Mouse (Mus musculus): ENCODE results near the gene Bcam. TPM values are rescaled to one million over a fixed set of nuclear protein-coding genes. Genes with fewer than 3 reads are reported as not detected.

The Bcam gene
- total and polyA plus RNA-seq, 3 experiments, result 2.6 to 8.1 TPM; not detected in 1

- H3K27me3 ChIP-seq (ENCODE audit: control insufficient read depth in 1 of 2, insufficient read depth in 2 of 2, low read length in 2 of 2), result no peaks in the 10 kb centered on the region
- no peak overlapping the region for H3K9ac ChIP-seq (ENCODE audit: control insufficient read depth, low read depth, low read length, poor library complexity, severe bottlenecking)
- TF ChIP-seq KAT2A (conservative IDR thresholded peaks at IDR 0.05; ENCODE audit: low read depth, low read length) (no peak), MAZ (IDR thresholded peaks at IDR 0.05; ENCODE audit: low read depth, low read length) (no peak), SIN3A (IDR thresholded peaks at IDR 0.05; ENCODE audit: low read length) (peak; percentile 29; the same call in 1 of the 2 replicates)
- peak; percentile 69 for DNase-seq (ENCODE audit: low read depth, low spot score)
- no peaks in the 10 kb centered on the region for H3K9me3 ChIP-seq (replicated peaks; ENCODE audit: insufficient read depth, low read length)
- no peaks in the 10 kb centered on the region for H3K79me2 ChIP-seq (ENCODE audit: control insufficient read depth, insufficient read depth, low read length, poor library complexity)
- no peak overlapping the region for H3K27ac ChIP-seq (ENCODE audit: control insufficient read depth, low read depth, low read length)
- H3K4me3 ChIP-seq (ENCODE audit: control insufficient read depth in 1 of 2, insufficient read depth in 1 of 2, low read depth in 2 of 2, low read length in 2 of 2), result no peak overlapping the region
- peaks cover 0 to 10% of the 10 kb centered on the region in 2 experiments; a peak in 2 of 4 replicates for H3K4me1 ChIP-seq (ENCODE audit: control insufficient read depth in 1 of 2, insufficient read depth in 2 of 2, low read length in 2 of 2)
- peaks cover 0 to 5% of the 10 kb centered on the region in 2 experiments; a peak in 2 of 4 replicates for H3K36me3 ChIP-seq (ENCODE audit: control insufficient read depth in 1 of 2, insufficient read depth in 2 of 2, low read length in 2 of 2)
These were observed 44.3 kb downstream of the Bcam start for GRCm38 (mm10) chr7:19726541-19726940.

GRCm38 (mm10) chr7:19724167-19724566 is 46.6 kb downstream of the Bcam start:
- H3K27ac ChIP-seq (ENCODE audit: control insufficient read depth, low read depth, low read length), result no peak overlapping the region
- peaks cover 0 to 10% of the 10 kb centered on the region in 2 experiments; a peak in 2 of 4 replicates for H3K4me1 ChIP-seq (ENCODE audit: control insufficient read depth in 1 of 2, insufficient read depth in 2 of 2, low read length in 2 of 2)
- H3K27me3 ChIP-seq (ENCODE audit: control insufficient read depth in 1 of 2, insufficient read depth in 2 of 2, low read length in 2 of 2), result no peaks in the 10 kb centered on the region
- no peak overlapping the region for H3K4me3 ChIP-seq (ENCODE audit: control insufficient read depth in 1 of 2, insufficient read depth in 1 of 2, low read depth in 2 of 2, low read length in 2 of 2)
- H3K79me2 ChIP-seq (ENCODE audit: control insufficient read depth, insufficient read depth, low read length, poor library complexity), result no peaks in the 10 kb centered on the region
- H3K9me3 ChIP-seq (replicated peaks; ENCODE audit: insufficient read depth, low read length), result no peaks in the 10 kb centered on the region
- H3K9ac ChIP-seq (ENCODE audit: control insufficient read depth, low read depth, low read length, poor library complexity, severe bottlenecking), result no peak overlapping the region
- DNase-seq (ENCODE audit: low read depth, low spot score), result no peak
- no peak for TF ChIP-seq TCF12 (IDR thresholded peaks at IDR 0.05; ENCODE audit: low read depth, low read length)
- no peak for TF ChIP-seq POLR2AphosphoS2 (IDR thresholded peaks at IDR 0.05; ENCODE audit: low read length)
- no peak for TF ChIP-seq HCFC1 (IDR thresholded peaks at IDR 0.05; ENCODE audit: low read depth, low read length)
- TF ChIP-seq TBP (IDR thresholded peaks at IDR 0.05; ENCODE audit: low read depth, low read length), result no peak
- no peak for TF ChIP-seq CHD2 (IDR thresholded peaks at IDR 0.05; ENCODE audit: low read length)
- TF ChIP-seq MAX (IDR thresholded peaks at IDR 0.05; ENCODE audit: low read length), result no peak
- no peak for TF ChIP-seq UBTF (IDR thresholded peaks at IDR 0.05; ENCODE audit: borderline replicate concordance, insufficient read depth, low read depth, low read length)
- no peak for TF ChIP-seq USF2 (IDR thresholded peaks at IDR 0.05; ENCODE audit: borderline replicate concordance in 1 of 2, insufficient read depth in 1 of 2, low read depth in 1 of 2, low read length in 2 of 2)
- no peak for TF ChIP-seq SMC3 (IDR thresholded peaks at IDR 0.05; ENCODE audit: low read depth, low read length)
- TF ChIP-seq GATA1 (IDR thresholded peaks at IDR 0.05; ENCODE audit: low read depth, low read length), result no peak
- no peak for TF ChIP-seq ZC3H11A (IDR thresholded peaks at IDR 0.05; ENCODE audit: low read depth, low read length)
- no peak for TF ChIP-seq BHLHE40 (IDR thresholded peaks at IDR 0.05; ENCODE audit: borderline replicate concordance, low read depth, low read length)
- TF ChIP-seq MYB (IDR thresholded peaks at IDR 0.05; ENCODE audit: low read depth, low read length), result no peak
- TF ChIP-seq CHD1 (IDR thresholded peaks at IDR 0.05; ENCODE audit: low read depth, low read length), result no peak
- no peak for TF ChIP-seq GABPA (IDR thresholded peaks at IDR 0.05; ENCODE audit: low read depth, low read length)
- TF ChIP-seq NELFE (IDR thresholded peaks at IDR 0.05; ENCODE audit: low read depth, low read length), result no peak
- H3K36me3 ChIP-seq (ENCODE audit: control insufficient read depth in 1 of 2, insufficient read depth in 2 of 2, low read length in 2 of 2), result peaks cover 0 to 5% of the 10 kb centered on the region in 2 experiments; a peak in 2 of 4 replicates
